Mouse (Mus musculus) midbrain, postnatal 0 days (tissue): ENCODE results near the gene Gfap. TPM values are rescaled to one million over a fixed set of nuclear protein-coding genes. Genes with fewer than 3 reads are reported as not detected.
A peak's percentile ranks its signal among the peaks of the same experiment; 100 is the strongest.

ENCODE experiments used
- ATAC-seq: fragments of 200-750 bp; cut with Nextera tagmentation; 2 replicates; pipeline ENCODE4 v1.8.0; 2017; ENCODE audit warnings: moderate number of reproducible peaks, mild to moderate bottlenecking, moderate TSS enrichment, moderate library complexity; ENCODE audit not compliant: low FRiP score
- DNase-seq: peaks from one replicate; pipeline ENCODE4 v3.0.0-alpha.2; 2015; ENCODE audit warnings: low spot score
- H3K27ac ChIP-seq: fragments of 300-500 bp; sonication (generic); 2 replicates; pipeline ENCODE4 v1.5.1; 2014; ENCODE audit warnings: low read depth, mild to moderate bottlenecking, low read length, mixed read lengths
- H3K27me3 ChIP-seq: fragments of 300-500 bp; sonication (generic); 2 replicates; pipeline ENCODE4 v1.6.1; 2014; ENCODE audit warnings: low read length, control low read depth, mixed read lengths; ENCODE audit not compliant: insufficient read depth
- H3K36me3 ChIP-seq: fragments of 300-500 bp; sonication (generic); 2 replicates; pipeline ENCODE4 v1.6.1; 2014; ENCODE audit warnings: low read length, control low read depth, mixed read lengths; ENCODE audit not compliant: insufficient read depth
- H3K4me1 ChIP-seq: fragments of 300-500 bp; sonication (generic); 2 replicates; pipeline ENCODE4 v1.6.1; 2014; ENCODE audit warnings: mild to moderate bottlenecking, control low read depth, antibody characterized with exemption, low read length, mixed read lengths; ENCODE audit not compliant: insufficient read depth
- H3K4me2 ChIP-seq: fragments of 300-500 bp; sonication (generic); 2 replicates; pipeline ENCODE4 v1.6.1; 2014; ENCODE audit warnings: low read depth, mild to moderate bottlenecking, low read length, mixed read lengths; ENCODE audit not compliant: poor library complexity, severe bottlenecking
- H3K4me3 ChIP-seq: fragments of 300-500 bp; sonication (generic); 2 replicates; pipeline ENCODE4 v1.5.1; 2014; ENCODE audit warnings: low read depth, mild to moderate bottlenecking, low read length, moderate library complexity
- H3K9ac ChIP-seq: fragments of 300-500 bp; sonication (generic); replicated peaks from 2 replicates; pipeline ENCODE4 v1.6.1; 2014; ENCODE audit warnings: mild to moderate bottlenecking, low read length, moderate library complexity, mixed read lengths; ENCODE audit not compliant: poor library complexity, severe bottlenecking
- H3K9me3 ChIP-seq: fragments of 300-500 bp; sonication (generic); 2 replicates; pipeline ENCODE4 v1.6.1; 2016; ENCODE audit warnings: low read length, control low read depth
- CTCF ChIP-seq: IDR thresholded peaks from 2 replicates; pipeline ENCODE4 v1.5.1; 2016; ENCODE audit warnings: antibody characterized with exemption, mild to moderate bottlenecking
- WGBS: fragments of 180-500 bp; shearing (Covaris S2); extraction: QIAGEN DNeasy Blood & Tissue Kit; methylation state at CpG from one replicate; pipeline ENCODE4 v1.1.7; 2014; 5-methylcytosine and 5-hydroxymethylcytosine counted together
- polyA plus RNA-seq: library from polyadenylated mRNA; unstranded; fragments of >200 nt; fragmentation: Nextera tagmentation; extraction: Ambion mirVana; gene quantifications from 2 replicates; pipeline ENCODE4 v1.2.1, GENCODE M21; 2015
- total RNA-seq: library from RNA; depleted of rRNA; stranded (reverse); fragments of >200 nt; gene quantifications from 2 replicates; pipeline ENCODE4 v1.2.3, GENCODE M21; 2014

Gene Gfap
- total and polyA plus RNA-seq, 2 experiments from 2014 or later, result 20.6 to 36.4 TPM

- H3K4me2 ChIP-seq, result peak overlapping the region; percentile 49
- no peaks in the 10 kb centered on the region for H3K36me3 ChIP-seq
- ATAC-seq (no peak), DNase-seq (peak; percentile 81)
- peaks cover 3% of the 10 kb centered on the region; the same call in 1 of the 2 replicates for H3K4me1 ChIP-seq
- peak overlapping the region; percentile 25 for H3K4me3 ChIP-seq
- H3K27ac ChIP-seq, result no peak overlapping the region
- H3K27me3 ChIP-seq, result peaks cover 22% of the 10 kb centered on the region; the same call in 1 of the 2 replicates
- H3K9ac ChIP-seq, result no peak overlapping the region
- peak; percentile 89 for TF ChIP-seq CTCF
- WGBS, result 5% methylated on average over 43 of the region's 43 CpGs
- no peaks in the 10 kb centered on the region for H3K9me3 ChIP-seq
These were observed 7.6 kb downstream of the Gfap start for GRCm38 (mm10) chr11:102893015-102893651.

GRCm38 (mm10) chr11:102890096-102890495, 10.6 kb downstream of the Gfap start:
- H3K27me3 ChIP-seq, result peaks cover 22% of the 10 kb centered on the region; the same call in 1 of the 2 replicates
- no peak overlapping the region for H3K4me3 ChIP-seq
- ATAC-seq (no peak), DNase-seq (no peak)
- TF ChIP-seq CTCF, result no peak
- no peak overlapping the region for H3K9ac ChIP-seq
- H3K9me3 ChIP-seq, result no peaks in the 10 kb centered on the region
- H3K36me3 ChIP-seq, result no peaks in the 10 kb centered on the region
- no peak overlapping the region for H3K4me2 ChIP-seq
- WGBS, result 62% methylated on average over 5 of the region's 5 CpGs
- peaks cover 7% of the 10 kb centered on the region for H3K4me1 ChIP-seq
- H3K27ac ChIP-seq, result no peak overlapping the region

- Histone ChIP-seq H3K4me2 (no peak overlapping the region; the same call in 1 of the 2 replicates), H3K27me3 (peaks cover 8% of the 10 kb centered on the region; the same call in 1 of the 2 replicates), H3K4me1 (peaks cover 5% of the 10 kb centered on the region), H3K9me3 (no peaks in the 10 kb centered on the region), H3K4me3 (no peak overlapping the region), H3K9ac (no peak overlapping the region), H3K36me3 (no peaks in the 10 kb centered on the region; the same call in 1 of the 2 replicates), H3K27ac (peak overlapping the region; percentile 80)
- peak; percentile 54 for ATAC-seq
- no peak for TF ChIP-seq CTCF
- WGBS, result 39% methylated on average over 3 of the region's 3 CpGs
- DNase-seq, result peak; percentile 58
These were observed 12.6 kb downstream of the Gfap start for GRCm38 (mm10) chr11:102888135-102888534.

GRCm38 (mm10) chr11:102887433-102887832, 13.3 kb downstream of the Gfap start:
- no peak for ATAC-seq
- 80% methylated on average over 5 of the region's 5 CpGs for WGBS
- H3K27ac ChIP-seq, result peak overlapping the region; percentile 80; the same call in 1 of the 2 replicates
- DNase-seq, result no peak
- H3K4me2 ChIP-seq, result no peak overlapping the region
- no peak overlapping the region for H3K9ac ChIP-seq
- no peak overlapping the region for H3K4me3 ChIP-seq
- no peaks in the 10 kb centered on the region; the same call in 1 of the 2 replicates for H3K36me3 ChIP-seq
- TF ChIP-seq CTCF, result no peak
- H3K9me3 ChIP-seq, result no peaks in the 10 kb centered on the region
- peaks cover 2% of the 10 kb centered on the region; the same call in 1 of the 2 replicates for H3K27me3 ChIP-seq
- H3K4me1 ChIP-seq, result peaks cover 5% of the 10 kb centered on the region

GRCm38 (mm10) chr11:102884616-102885219, 16.0 kb downstream of the Gfap start, which contains the start of gene Fam187a:
Gene Fam187a, plus strand, starts transcription at chr11:102885169.
- ATAC-seq, result no peak
- H3K27ac ChIP-seq, result no peak within 1 kb of the TSS

More at GRCm38 (mm10) chr11:102884616-102885219, 16.0 kb downstream of the Gfap start, which contains the start of gene Fam187a:
- TF ChIP-seq CTCF, result no peak
- H3K36me3 ChIP-seq, result no peaks in the 10 kb centered on the region; the same call in 1 of the 2 replicates
- H3K4me1 ChIP-seq, result peaks cover 9% of the 10 kb centered on the region
- WGBS, result 64% methylated on average over 10 of the region's 10 CpGs
- H3K9ac ChIP-seq, result no peak within 1 kb of the TSS
- no peaks in the 10 kb centered on the region for H3K27me3 ChIP-seq
- no peak for DNase-seq
- H3K4me2 ChIP-seq, result no peak within 1 kb of the TSS
- no peaks in the 10 kb centered on the region for H3K9me3 ChIP-seq
- no peak within 1 kb of the TSS for H3K4me3 ChIP-seq
